Mouse (Mus musculus) T-cell, adult 2 months (primary cell): Measurements from ENCODE around the gene Mc1r.
"Not testable (repeated sequence)": the region's sequence is repeated elsewhere in the genome, so short reads cannot be mapped to it uniquely, and the experiment has no call there.

ENCODE experiments used
- DNase-seq: peaks from one replicate; pipeline ENCODE4 v3.0.0; 2022; ENCODE audit warnings: low spot score

The Mc1r gene

DNA sequence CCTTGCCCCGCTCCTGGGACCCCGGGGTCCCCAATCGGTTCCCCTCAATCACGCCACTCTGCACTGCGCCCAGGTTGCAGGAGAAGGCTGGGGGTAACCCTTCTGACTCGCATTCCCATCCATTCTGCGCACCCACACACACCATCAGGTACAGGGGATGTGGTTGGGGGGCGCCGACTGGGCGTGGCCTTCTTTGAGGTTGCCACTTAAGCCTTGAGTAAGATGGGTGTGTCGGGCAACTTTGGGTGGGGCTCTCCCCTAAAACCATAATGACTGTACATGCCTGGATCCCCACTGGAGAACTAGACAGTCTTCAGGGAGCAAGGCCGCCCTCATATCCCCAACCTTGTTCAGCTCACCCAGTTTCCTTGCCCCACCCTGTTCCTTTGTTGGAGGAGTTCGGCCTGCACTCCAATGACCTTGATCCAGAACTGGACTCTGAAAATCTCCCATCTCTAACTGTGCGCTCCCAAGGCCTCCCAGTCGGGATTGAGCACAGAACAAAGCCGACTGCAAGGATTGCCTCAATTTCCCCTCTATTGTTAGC lies 4.9 kb downstream of the Mc1r start:
- no peak for DNase-seq

DNA sequence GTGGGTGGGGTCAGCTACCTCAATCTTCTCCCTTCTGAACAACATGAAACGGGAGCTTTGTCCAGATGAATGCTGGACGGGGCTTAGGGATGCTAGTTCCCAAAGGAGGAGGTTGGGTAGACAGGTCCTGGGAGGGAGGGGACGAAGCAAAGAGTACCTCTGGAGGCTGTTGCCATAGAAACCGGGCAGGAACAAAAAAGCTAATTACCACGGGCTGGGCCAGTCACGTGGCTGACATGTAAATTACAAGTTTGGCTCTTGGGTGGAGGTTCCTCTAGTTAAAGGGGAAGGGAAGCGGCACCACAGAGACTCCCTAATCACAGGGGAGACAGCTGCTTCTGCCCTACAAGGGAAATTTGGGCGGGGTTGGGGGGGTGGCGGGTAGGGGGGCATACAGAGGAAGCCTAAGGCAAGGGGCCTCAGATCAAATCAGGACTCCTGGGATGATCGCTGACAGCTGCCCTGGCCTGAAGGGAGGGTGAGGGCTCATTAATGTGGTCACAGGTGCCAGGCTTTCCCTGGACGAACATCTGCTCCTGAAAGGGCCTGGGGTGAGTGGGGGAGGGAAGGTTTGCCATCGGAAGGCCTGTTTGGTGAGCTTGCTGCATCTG lies 5.8 kb downstream of the Mc1r start:
- DNase-seq, result peak; percentile 45

DNA sequence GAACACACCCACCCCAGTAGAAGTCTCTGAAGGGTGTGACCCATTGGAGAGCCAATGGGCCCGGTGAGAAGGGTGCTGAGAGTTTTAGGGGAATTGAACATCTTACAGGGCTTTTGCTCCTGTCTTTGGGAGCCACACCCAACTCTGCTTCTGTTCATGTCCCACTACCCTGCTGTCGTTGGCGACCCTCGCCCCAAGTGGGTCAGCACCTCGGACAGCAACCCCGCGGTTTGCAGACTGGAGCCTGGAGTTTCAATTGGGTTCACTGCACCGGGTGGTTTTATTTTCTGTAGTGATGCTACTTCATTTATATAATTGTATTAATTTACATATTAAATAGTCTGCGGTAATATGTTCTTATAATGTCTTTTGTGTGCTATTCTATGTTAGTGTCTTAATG lies 7.3 kb downstream of the Mc1r start:
- no peak for DNase-seq

DNA sequence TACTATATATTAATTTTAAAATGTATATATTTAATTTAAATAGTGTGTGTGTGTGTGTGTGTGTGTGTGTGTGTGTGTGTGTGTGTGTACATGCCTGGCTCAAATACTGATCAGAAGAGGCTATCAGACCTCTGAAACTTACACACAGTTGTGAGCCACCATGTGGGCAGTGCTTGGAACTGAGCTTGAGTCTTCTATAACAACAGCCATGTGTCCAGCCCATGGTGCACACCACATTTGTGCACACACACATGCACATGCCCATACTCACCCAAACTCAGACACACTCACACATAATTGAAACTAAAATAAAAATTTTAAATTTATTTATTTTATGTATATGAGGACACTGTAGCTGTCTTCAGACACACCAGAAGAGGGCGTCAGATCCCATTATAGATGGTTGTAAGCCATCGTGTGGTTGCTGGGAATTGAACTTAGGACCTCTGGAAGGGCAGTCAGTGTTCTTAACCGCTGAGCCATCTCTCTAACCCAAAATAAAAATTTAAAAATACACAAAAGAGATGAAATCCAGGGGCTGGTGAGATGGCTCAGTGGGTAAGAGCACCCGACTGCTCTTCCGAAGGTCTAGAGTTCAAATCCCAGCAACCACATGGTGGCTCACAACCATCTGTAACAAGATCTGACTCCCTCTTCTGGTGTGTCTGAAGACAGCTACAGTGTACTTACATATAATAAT lies 8.2 kb downstream of the Mc1r start:
- DNase-seq, result not testable (repeated sequence)

DNA sequence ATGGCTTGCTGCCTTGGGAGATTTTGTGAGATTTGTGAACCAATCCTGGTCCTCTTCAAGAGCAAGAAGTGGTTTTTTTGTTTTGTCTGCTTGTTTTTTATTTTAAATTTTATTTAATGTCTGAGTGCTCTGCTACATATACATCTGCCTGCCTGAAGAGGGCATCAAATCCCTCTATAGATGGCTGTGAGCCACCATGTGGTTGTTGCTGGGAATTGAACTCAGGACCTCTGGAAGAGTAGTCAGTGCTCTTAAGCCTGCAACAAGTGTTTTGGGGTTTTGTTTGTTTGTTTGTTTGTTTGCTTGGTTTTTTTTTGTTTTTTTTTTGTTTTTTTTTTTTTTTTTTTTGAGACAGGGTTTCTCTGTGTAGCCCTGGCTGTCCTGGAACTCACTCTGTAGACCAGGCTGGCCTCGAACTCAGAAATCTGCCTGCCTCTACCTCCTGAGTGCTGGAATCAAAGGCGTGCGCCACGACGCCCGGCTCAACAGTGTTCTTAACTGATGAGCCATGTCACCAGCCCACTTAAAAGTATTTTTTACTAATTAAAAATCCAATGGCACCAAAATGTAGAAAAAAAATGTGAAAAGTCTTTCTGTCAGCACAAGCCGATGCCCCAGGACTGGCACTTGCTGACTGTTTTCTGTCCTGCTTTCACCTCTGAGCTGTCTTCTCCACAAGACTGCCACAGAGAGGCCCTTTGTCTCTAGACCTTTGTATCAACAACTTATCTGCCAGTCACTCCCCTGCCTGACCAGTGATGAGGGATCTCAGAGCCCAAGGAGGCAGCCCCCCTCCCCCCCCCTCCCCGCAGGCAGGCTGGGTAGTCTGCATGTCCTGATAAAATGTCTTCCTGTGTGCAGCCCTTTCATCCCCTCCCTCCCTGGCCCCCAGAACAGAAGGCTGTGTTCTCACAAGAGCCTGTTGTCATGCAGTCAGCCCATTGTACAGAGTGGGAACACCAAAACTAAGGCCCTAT lies 9.3 kb downstream of the Mc1r start:
- DNase-seq, result peak; percentile 58

DNA sequence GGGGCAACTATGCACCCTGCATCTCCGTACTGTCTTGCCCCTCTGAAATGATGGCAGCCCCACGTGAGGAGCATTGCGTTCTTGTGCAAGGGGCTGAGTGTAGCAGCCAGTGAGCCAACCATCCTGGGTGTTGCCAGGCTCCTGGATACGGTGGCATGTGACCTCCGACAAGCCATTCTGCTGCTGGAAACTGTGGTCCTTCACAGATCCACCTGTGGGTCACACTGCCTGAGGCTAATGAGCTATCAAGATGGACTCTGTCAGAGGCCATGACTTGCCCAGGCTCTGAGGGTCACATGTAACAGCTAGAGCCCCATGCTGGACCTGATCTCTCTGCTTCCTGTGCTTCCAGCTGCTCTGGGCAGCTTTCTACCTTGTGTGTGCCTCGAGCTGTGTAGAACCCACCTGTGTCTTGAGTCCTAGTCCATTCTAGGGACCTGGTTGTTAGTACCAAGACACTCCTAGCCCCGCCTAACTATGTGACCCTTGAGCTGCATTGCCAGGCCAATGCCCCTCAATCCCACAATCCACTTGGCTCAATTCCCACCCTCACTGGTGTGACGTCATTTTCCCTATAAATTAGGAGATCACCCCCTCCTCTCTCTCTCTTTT lies 10.1 kb downstream of the Mc1r start:
- DNase-seq, result no peak

DNA sequence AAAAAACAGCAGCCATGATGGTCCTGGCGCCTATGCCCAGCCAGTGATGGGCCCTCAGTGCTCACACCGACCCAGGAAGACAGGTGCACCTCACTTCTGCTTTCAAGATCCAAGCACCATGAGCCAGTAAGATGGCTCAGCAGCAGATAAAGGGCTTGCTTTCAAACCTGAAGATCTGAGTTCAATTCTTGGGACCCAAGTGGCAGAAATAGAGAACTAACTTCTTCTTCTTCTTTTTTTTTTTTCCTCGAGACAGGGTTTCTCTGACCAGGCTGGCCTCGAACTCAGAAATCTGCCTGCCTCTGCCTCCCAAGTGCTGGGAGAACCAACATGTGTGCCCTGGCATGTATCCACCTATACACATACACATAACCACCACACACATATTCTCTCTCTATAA lies 12.8 kb downstream of the Mc1r start:
- DNase-seq, result no peak

DNA sequence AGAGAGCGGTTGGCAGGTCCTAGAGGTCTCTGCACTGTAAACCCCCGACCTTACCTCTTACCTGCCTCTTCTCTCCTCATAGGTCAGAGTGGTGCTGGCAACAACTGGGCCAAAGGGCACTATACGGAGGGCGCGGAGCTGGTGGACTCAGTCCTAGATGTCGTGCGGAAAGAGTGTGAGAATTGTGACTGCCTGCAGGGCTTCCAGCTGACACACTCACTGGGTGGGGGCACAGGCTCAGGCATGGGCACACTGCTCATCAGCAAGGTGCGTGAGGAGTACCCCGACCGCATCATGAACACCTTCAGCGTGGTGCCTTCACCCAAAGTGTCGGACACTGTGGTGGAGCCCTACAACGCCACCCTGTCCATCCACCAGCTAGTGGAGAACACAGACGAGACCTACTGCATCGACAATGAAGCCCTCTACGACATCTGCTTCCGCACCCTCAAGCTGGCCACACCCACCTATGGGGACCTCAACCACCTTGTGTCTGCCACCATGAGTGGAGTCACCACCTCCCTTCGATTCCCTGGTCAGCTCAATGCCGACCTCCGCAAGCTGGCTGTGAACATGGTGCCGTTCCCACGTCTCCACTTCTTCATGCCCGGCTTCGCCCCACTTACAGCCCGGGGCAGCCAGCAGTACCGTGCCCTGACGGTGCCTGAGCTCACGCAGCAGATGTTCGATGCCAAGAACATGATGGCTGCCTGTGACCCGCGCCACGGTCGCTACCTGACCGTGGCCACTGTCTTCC lies 13.8 kb downstream of the Mc1r start:
- DNase-seq, result no peak

DNA sequence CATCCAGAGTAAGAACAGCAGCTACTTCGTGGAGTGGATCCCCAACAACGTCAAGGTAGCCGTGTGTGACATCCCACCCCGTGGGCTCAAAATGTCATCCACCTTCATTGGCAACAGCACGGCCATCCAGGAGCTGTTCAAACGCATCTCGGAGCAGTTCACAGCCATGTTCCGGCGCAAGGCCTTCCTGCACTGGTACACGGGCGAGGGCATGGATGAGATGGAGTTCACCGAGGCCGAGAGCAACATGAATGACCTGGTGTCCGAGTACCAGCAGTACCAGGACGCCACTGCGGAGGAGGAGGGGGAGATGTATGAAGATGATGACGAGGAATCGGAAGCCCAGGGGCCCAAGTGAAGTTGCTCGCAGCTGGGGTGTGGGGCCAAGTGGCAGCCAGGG lies 14.4 kb downstream of the Mc1r start:
- DNase-seq, result no peak

DNA sequence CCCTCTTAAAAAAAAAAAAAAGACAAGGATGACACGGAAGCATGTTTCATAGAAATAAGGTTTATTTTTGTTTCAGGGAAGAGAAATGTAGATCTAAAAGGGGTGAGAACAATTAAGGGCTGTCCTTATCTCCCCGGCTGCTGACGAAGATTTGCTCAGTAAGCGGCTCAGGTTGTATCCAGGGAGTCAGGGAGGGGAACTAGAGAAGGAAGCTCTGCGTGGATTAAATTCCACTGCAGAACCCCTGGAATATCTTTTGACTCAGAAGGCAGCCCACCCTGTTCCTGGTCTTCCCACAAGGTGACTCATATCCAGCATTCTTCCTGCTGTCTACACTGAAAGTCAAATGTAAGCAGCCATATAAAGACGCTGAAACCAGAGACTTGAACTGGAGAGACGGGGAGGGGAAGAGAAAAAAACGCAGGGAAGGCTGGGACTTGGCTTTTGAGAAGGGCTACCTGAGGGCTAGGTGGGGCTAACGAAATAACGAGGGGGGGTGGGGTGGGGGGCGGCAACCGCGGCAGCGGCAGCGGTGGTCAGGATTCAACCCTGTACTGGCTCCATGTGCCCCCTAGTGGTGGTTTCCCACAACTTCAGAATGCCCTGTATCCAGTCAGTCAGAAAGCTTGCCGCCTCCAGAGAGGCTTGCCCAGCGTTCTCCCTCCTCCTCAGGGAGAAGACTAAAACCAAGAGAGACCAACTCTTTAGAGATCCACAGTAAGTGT lies 15.3 kb downstream of the Mc1r start:
- peak; percentile 53 for DNase-seq

DNA sequence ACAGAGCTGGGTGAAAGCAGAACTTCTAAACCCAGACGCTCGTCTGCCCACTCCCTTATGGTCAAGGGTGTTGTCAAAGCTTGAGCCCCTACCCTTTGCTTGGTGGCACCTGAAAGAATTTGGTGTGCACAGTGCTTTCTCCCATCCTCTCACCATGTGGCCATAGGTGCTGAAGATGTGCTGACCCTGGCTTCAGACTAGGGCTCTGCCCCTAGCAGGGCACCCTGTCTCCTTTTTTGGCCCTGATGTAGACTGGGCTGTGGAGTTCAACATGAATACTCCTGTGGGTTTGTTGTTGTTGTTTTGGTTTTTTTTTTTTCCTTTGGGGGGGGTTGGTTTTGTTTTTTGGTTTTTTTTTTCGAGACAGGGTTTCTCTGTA lies 15.9 kb downstream of the Mc1r start:
- no peak for DNase-seq

DNA sequence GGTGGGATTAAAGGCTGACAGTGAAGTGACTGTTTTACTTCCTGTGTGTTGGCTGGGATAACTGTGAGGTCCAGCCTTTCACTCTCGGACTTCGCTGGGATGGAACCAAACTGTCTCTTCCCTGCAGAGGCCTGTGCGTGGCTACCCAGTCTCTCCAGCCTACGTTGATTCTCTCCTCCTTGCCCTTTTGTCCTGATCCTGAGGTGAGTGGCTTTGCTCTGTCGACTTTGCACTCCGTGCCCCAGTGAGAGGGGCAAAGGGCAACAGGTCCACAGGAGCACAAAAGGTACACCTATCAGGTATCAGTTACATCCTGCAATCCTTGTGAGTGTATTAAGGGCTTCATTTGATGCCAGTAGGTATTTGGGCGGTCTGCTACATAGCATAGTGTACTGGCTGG lies 16.5 kb downstream of the Mc1r start, which contains the start of gene Def8:
Def8 (plus strand) TSS at position 87 of the 400 bp plus-strand sequence.
- DNase-seq, result no peak

DNA sequence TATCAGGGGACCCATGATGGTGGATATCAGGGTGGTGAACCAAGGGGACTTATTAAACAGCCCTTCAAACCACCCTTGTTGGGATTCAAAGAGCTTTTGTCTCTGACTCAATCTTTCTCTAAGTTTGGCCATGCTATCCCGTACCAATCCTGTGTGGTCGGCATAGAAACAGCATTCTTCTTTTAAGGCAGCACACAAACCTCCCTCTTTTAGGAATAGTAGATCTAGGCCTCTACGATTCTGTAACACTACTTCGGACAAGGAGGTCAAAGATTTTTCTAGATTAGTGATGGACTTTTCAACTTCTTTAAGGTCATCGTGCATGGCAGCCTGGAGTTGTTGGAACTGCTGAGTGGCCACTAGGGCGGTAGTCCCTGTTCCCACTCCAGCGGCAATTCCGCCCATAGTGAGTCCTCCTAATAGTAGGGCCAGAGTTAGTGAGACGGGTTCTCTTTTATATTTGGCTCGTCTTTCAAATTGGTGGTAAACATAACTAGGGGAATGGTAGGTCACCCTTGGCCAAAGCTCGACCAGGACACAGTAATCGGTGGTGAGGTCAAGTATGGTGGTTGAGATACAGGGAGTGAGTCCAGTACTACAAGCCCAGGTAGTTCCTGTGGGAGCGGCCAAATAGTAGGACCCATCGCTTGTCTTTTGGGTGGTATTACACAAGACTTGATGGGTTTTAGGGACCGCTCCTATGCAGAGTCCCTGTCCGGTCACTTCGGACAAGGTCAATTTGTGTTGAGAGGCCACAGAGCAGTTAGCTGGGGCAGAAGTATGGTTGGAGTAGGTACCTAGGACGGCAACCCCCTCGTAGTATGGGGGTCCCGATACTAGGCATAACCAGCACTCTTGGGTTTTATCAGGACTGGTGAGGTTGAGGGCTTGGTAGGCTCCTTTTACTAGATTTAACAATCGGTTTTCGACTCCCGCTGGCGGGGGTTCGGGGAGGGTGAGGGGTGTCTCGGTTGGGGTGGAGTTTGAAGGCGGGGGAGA lies 19.9 kb downstream of the Mc1r start:
- no peak for DNase-seq

DNA sequence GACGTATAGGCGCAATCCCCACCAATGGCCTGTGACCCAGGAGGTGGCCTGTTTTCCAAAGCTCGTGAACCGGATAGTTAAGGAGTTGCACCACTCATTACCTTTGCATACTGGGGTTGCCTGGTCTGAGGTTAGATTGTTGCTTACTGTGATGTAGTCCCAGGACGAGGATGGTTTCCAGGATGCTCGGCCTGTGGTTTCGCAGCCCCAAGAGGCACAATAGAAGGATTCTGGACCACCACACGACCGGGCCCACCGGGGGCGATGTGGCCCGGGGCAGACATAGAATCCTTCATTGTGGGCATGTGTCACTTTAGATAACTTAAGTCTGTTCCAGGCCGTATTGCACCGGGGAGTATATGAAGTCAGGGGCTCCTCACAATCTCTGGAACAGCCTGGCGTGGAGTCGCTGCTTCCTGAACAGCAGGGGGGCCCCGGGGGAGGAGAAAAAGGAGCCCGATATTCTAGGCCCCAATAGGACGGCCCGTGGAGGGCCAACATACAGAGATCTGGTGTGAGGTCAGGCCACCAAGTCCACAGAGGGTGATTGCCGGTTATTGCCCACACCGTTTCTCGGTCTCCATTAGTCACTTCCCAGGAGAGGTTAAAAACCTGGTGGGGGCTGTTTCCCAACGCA lies 20.9 kb downstream of the Mc1r start:
- no peak for DNase-seq

DNA sequence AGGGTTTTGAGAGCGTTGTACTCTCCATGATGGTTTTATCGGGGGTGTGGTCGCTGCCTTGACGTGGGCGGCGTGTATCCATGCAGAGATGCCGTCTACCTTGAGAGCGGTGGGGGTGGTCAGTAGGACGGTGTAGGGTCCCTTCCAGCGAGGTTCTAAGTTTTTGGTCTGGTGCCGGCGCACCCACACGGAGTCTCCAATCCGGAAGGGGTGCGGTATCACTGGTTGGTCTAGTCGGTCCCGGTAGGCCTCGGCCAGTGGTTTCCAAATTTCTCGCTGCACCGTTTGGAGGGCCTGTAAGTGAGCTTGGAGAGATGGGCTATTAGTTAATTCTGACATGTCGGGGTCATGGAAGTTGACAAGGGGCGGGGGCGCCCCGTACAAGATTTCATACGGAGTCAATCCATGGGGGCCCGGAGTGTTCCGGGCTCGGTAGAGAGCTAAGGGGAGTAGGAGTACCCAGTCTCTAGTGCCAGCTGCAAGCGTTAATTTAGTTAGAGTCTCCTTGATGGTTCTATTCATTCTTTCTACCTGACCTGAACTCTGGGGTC lies 21.5 kb downstream of the Mc1r start:
- no peak for DNase-seq

DNA sequence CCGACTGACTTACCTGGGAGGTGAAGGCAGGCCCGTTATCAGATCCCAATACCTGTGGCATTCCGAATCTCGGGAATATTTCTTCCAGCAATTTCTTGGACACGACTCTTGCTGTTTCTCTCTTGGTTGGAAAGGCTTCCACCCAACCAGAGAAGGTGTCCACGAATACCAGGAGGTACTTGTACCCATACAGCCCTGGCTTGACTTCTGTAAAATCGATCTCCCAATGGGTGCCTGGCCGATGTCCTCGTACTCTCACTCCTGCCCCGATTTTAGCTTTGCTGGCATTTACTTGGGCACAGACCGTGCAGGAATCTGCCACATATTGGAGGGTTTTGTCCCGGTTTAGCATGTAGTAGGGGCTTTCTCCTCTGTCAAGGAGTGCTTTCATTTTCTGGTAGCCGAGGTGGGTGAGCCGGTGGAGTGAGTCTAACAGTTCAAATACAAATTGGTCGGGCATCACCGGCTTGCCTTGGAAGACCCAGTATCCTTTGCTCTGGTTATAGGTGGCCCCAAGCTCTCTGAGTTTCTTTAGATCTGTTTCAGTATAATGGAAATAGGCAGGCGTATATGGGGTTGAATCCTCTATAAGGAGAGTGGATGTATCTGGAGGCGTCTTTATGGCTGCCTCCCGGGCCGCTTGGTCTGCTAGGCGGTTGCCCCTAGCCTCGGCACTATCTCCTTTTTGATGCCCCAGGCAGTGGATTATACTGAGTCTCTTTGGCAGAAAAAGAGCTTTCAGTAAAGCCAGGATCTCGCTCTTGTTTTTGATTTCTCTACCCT lies 22.2 kb downstream of the Mc1r start:
- DNase-seq, result no peak

DNA sequence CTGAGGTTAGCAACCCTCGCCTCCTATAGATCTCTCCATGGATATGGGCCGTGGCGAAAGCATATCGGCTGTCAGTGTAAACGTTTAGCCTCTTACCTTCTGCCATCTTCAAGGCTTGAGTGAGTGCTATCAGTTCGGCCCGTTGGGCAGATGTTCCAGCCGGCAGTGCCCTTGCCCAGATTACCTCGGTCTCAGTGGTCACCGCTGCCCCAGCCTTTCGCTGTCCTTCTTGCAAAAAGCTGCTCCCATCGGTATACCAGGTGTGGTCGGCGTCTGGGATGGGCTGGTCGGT lies 22.8 kb downstream of the Mc1r start:
- DNase-seq, result not testable (repeated sequence)

DNA sequence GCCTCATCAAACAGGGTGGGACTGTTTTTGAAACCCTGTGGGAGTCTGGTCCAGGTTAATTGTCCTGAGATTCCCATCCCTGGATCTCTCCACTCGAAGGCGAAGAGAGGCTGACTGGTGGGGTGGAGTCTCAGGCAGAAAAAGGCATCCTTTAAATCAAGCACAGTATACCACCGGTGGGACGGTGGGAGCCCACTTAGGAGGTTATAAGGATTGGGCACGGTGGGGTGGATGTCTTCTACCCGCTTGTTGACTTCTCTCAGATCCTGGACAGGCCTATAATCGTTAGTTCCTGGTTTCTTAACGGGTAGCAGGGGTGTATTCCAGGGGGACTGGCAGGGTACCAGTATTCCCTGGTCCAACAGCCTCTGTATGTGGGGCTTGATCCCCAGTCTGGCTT lies 24.0 kb downstream of the Mc1r start:
- not testable (repeated sequence) for DNase-seq
